Mouse (Mus musculus) spleen, adult 12 weeks (tissue): ENCODE data around the gene Rgma.

Experiments used
- DNase-seq: peaks from one replicate; pipeline ENCODE4 v3.0.0; 2022; ENCODE audit warnings: low spot score

Gene Rgma

GRCm38 (mm10) chr7:73375257-73376100 is at the start of gene Rgma:
TSS of gene Rgma (plus strand) at chr7:73375509.
- no peak for DNase-seq

- DNase-seq = no peak
These were observed 49.1 kb upstream of the Rgma start for GRCm38 (mm10) chr7:73326236-73326635.

GRCm38 (mm10) chr7:73326680-73327079 is 48.6 kb upstream of the Rgma start:
- no peak for DNase-seq

GRCm38 (mm10) chr7:73327193-73327592 is 48.1 kb upstream of the Rgma start:
- no peak for DNase-seq

- no peak for DNase-seq
These were observed 47.7 kb upstream of the Rgma start for GRCm38 (mm10) chr7:73327652-73328051.

- DNase-seq = no peak
These were observed 46.6 kb upstream of the Rgma start for GRCm38 (mm10) chr7:73328653-73329207.

- no peak for DNase-seq
These were observed 44.6 kb upstream of the Rgma start for GRCm38 (mm10) chr7:73330754-73331153.

GRCm38 (mm10) chr7:73331645-73332044 is 43.7 kb upstream of the Rgma start:
- no peak for DNase-seq

- no peak for DNase-seq
These were observed 41.8 kb upstream of the Rgma start for GRCm38 (mm10) chr7:73333398-73333988.

- DNase-seq = no peak
These were observed 40.4 kb upstream of the Rgma start for GRCm38 (mm10) chr7:73334883-73335282.

GRCm38 (mm10) chr7:73336380-73336779 is 38.9 kb upstream of the Rgma start:
- DNase-seq = no peak

GRCm38 (mm10) chr7:73338353-73338752 is 37.0 kb upstream of the Rgma start:
- DNase-seq = no peak

GRCm38 (mm10) chr7:73343852-73344251 is 31.5 kb upstream of the Rgma start:
- DNase-seq = no peak

GRCm38 (mm10) chr7:73348585-73349124 is 26.7 kb upstream of the Rgma start:
- no peak for DNase-seq

- DNase-seq = no peak
These were observed 26.2 kb upstream of the Rgma start for GRCm38 (mm10) chr7:73349158-73349557.

GRCm38 (mm10) chr7:73355229-73355628 is 20.1 kb upstream of the Rgma start:
- no peak for DNase-seq

- DNase-seq = no peak
These were observed 18.4 kb upstream of the Rgma start for GRCm38 (mm10) chr7:73356901-73357300.

GRCm38 (mm10) chr7:73357626-73358025 is 17.7 kb upstream of the Rgma start:
- no peak for DNase-seq

GRCm38 (mm10) chr7:73365511-73365910 is 9.8 kb upstream of the Rgma start:
- DNase-seq = no peak

- DNase-seq = no peak
These were observed 9.3 kb upstream of the Rgma start for GRCm38 (mm10) chr7:73365965-73366364.

- no peak for DNase-seq
These were observed 7.4 kb upstream of the Rgma start for GRCm38 (mm10) chr7:73367681-73368464.

- no peak for DNase-seq
These were observed 5.3 kb upstream of the Rgma start for GRCm38 (mm10) chr7:73369992-73370391.
